Mouse (Mus musculus): ENCODE data around the gene Myl7. TPM values are rescaled to one million over a fixed set of nuclear protein-coding genes. Genes with fewer than 3 reads are reported as not detected.
A peak's percentile ranks its signal among the peaks of the same experiment; 100 is the strongest.

The Myl7 gene
- polyA plus RNA-seq, 1 experiment: 68.0 TPM

DNA sequence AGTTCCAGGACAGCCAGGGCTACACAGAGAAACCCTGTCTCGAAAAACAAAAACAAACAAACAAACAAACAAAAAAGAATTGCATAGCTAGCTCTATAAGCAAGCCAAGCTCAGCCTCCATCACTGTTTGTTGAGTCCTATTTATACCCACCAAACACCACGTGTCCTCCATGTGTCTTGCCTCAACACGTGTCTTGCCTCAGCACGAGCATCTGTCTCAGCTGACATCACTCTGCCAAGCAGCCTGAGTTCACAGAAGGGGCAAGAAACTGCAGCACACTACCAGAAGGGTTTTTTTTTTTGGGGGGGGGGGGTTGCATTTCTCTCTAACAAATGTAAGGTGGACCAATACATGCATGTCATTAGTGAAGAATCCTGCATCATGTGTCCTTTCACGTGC, 48.1 kb downstream of the Myl7 start:
- no peaks in the 10 kb centered on the region for H3K27me3 ChIP-seq (ENCODE audit: control insufficient read depth, insufficient read depth, low read length)
- TF ChIP-seq POLR2A (IDR thresholded peaks at IDR 0.05; ENCODE audit: control insufficient read depth, extremely low read depth, insufficient read depth, low read length, poor library complexity) (no peak), CTCF (IDR thresholded peaks at IDR 0.05; ENCODE audit: borderline replicate concordance, control insufficient read depth, extremely low read depth, insufficient read depth, low read length, poor library complexity) (no peak)
- DNase-seq: peak; percentile 26
- WGBS: 57% methylated on average over 5 of the region's 5 CpGs
- peak overlapping the region; percentile 100; the same call in 1 of the 2 replicates for H3K27ac ChIP-seq (ENCODE audit: control insufficient read depth, insufficient read depth, low read length)
- peaks cover 39% of the 10 kb centered on the region for H3K4me1 ChIP-seq (replicated peaks; ENCODE audit: control insufficient read depth, insufficient read depth, low read length)
- H3K4me3 ChIP-seq (ENCODE audit: control insufficient read depth, insufficient read depth, low read length): no peak overlapping the region
- no peaks in the 10 kb centered on the region for H3K36me3 ChIP-seq (ENCODE audit: control insufficient read depth, insufficient read depth, low read length)

DNA sequence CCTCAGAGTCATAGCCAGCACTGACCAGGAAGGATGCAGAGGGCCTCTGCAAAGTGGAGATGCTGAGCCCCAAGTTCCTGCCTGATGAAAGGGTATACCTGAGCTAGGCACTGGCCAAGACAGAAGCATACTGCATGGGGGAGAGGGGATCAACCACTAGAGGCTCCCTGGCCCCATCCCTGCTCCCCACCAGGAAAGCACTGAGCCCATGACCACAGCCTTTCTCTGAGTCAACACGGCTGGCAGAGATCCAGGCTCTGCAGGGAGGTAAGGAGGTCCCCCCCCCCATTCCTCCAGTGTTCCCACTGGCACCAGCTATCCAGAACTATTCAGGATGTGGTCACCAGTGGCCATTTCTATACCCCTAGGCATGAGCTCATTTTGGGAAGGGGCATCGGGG, 49.3 kb downstream of the Myl7 start:
- Histone ChIP-seq H3K4me1 (replicated peaks; ENCODE audit: control insufficient read depth, insufficient read depth, low read length) (peaks cover 39% of the 10 kb centered on the region), H3K27ac (ENCODE audit: control insufficient read depth, insufficient read depth, low read length) (no peak overlapping the region), H3K4me3 (ENCODE audit: control insufficient read depth, insufficient read depth, low read length) (no peak overlapping the region), H3K27me3 (ENCODE audit: control insufficient read depth, insufficient read depth, low read length) (no peaks in the 10 kb centered on the region), H3K36me3 (ENCODE audit: control insufficient read depth, insufficient read depth, low read length) (no peaks in the 10 kb centered on the region)
- 75% methylated on average over 2 of the region's 2 CpGs for WGBS
- DNase-seq: no peak
- no peak for TF ChIP-seq POLR2A (IDR thresholded peaks at IDR 0.05; ENCODE audit: control insufficient read depth, extremely low read depth, insufficient read depth, low read length, poor library complexity)
- TF ChIP-seq CTCF (IDR thresholded peaks at IDR 0.05; ENCODE audit: borderline replicate concordance, control insufficient read depth, extremely low read depth, insufficient read depth, low read length, poor library complexity): no peak

DNA sequence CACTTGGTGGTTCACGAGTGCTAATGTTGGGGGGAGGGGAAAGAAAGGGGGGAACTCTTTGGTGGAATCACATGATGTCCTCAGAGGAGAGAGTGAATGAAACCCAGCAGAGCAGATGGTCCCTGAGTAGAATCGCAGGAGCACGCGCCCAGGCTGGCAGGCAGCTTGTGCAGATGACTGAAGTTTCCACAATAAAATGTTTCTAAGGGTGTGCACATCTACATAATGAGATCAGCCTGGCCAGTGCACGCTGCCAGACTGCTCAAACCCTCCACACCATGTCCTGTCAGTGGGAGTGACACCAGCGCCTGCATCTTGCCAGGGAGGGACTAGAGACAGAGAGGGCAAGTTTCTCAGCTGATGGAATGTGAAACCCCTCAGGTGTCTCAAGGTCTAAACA, 49.8 kb downstream of the Myl7 start:
- no peaks in the 10 kb centered on the region for H3K36me3 ChIP-seq (ENCODE audit: control insufficient read depth, insufficient read depth, low read length)
- H3K4me3 ChIP-seq (ENCODE audit: control insufficient read depth, insufficient read depth, low read length): no peak overlapping the region
- no peak overlapping the region for H3K27ac ChIP-seq (ENCODE audit: control insufficient read depth, insufficient read depth, low read length)
- H3K27me3 ChIP-seq (ENCODE audit: control insufficient read depth, insufficient read depth, low read length): no peaks in the 10 kb centered on the region
- H3K4me1 ChIP-seq (replicated peaks; ENCODE audit: control insufficient read depth, insufficient read depth, low read length): peaks cover 39% of the 10 kb centered on the region
- WGBS: 64% methylated on average over 6 of the region's 6 CpGs
- TF ChIP-seq CTCF (IDR thresholded peaks at IDR 0.05; ENCODE audit: borderline replicate concordance, control insufficient read depth, extremely low read depth, insufficient read depth, low read length, poor library complexity): no peak
- no peak for TF ChIP-seq POLR2A (IDR thresholded peaks at IDR 0.05; ENCODE audit: control insufficient read depth, extremely low read depth, insufficient read depth, low read length, poor library complexity)
- DNase-seq: no peak

DNA sequence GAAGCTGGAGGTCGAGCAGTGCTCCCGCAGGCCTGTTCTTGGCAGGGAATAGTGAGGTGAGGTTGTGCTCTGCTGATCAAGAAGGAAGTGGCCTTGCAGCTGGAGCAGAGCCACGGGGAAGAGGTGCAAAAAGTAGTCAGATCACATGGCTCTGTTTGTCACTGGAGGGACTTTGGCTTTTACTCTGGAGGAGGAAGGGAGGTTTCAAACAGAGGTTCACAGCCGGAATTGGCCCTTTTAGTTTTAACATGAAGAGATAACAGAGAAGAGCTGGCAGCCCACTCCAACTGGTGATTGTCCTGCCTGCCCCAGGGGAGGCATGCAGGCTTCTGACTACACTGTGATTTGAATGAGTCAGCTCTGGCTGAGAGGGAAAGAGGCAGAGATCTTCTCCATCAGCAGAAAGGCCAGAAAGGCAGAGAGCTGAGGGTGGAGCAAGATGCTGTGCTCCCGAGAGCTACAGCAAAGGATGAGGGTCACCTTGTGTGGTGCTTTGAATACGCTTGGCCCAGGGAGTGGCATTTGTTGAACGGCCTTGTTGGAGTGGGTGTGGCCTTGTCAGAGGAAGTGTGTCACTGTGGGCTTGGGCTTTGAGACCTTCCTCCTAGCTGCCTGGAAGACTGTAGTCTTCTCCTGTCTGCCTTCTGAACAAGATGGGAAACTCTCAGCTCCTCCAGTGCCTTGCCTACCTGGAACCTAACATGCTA, 51.8 kb downstream of the Myl7 start:
- Histone ChIP-seq H3K4me1 (replicated peaks; ENCODE audit: control insufficient read depth, insufficient read depth, low read length) (peaks cover 33% of the 10 kb centered on the region), H3K36me3 (ENCODE audit: control insufficient read depth, insufficient read depth, low read length) (no peaks in the 10 kb centered on the region), H3K27me3 (ENCODE audit: control insufficient read depth, insufficient read depth, low read length) (no peaks in the 10 kb centered on the region), H3K4me3 (ENCODE audit: control insufficient read depth, insufficient read depth, low read length) (no peak overlapping the region), H3K27ac (ENCODE audit: control insufficient read depth, insufficient read depth, low read length) (no peak overlapping the region)
- TF ChIP-seq POLR2A (IDR thresholded peaks at IDR 0.05; ENCODE audit: control insufficient read depth, extremely low read depth, insufficient read depth, low read length, poor library complexity): no peak
- no peak for TF ChIP-seq CTCF (IDR thresholded peaks at IDR 0.05; ENCODE audit: borderline replicate concordance, control insufficient read depth, extremely low read depth, insufficient read depth, low read length, poor library complexity)
- no peak for DNase-seq
- WGBS: 55% methylated on average over 7 of the region's 7 CpGs

Other genes starting within 250 kb of the Myl7 start
- gene Mrps24, start 183.1 kb downstream of the Myl7 start, polyA plus RNA-seq (2012; rRNA removed): 217 and 219 TPM in 2 replicates
- gene Urgcp, start 136.4 kb downstream of the Myl7 start, polyA plus RNA-seq (2012; rRNA removed): 22.2 and 22.4 TPM in 2 replicates
- gene Dbnl, start 110.3 kb downstream of the Myl7 start, polyA plus RNA-seq (2012; rRNA removed): 121 and 136 TPM in 2 replicates
- 11.1 and 38.2 TPM in 2 replicates for gene Pgam2, start 95.0 kb downstream of the Myl7 start, polyA plus RNA-seq (2012; rRNA removed)
- gene Polm, start 60.8 kb downstream of the Myl7 start, polyA plus RNA-seq (2012; rRNA removed): 56.8 and 63.9 TPM in 2 replicates
- gene Aebp1, start 36.8 kb downstream of the Myl7 start, polyA plus RNA-seq (2012; rRNA removed): 18.5 and 22.9 TPM in 2 replicates
- gene Pold2, start 20.5 kb downstream of the Myl7 start, polyA plus RNA-seq (2012; rRNA removed): 309 and 345 TPM in 2 replicates
- 0.58 and 0.68 TPM in 2 replicates for gene Gck, start 51.3 kb upstream of the Myl7 start, polyA plus RNA-seq (2012; rRNA removed)
- gene Ykt6, start 56.9 kb upstream of the Myl7 start, polyA plus RNA-seq (2012; rRNA removed): 85.8 and 101 TPM in 2 replicates
- gene Camk2b, start 167.6 kb upstream of the Myl7 start, polyA plus RNA-seq (2012; rRNA removed): 6.0 and 9.0 TPM in 2 replicates